Mouse (Mus musculus) NIH3T3 (cell line): ENCODE results near the gene Tmcc1.
"Not testable (repeated sequence)": the region's sequence is repeated elsewhere in the genome, so short reads cannot be mapped to it uniquely, and the experiment has no call there.

Experiments
- DNase-seq: peaks from one replicate; pipeline ENCODE4 v3.0.0-alpha.2; 2012; ENCODE audit warnings: low read depth

Gene Tmcc1

GRCm38 (mm10) chr6:116147386-116147785 is 45.9 kb downstream of the Tmcc1 start:
- no peak for DNase-seq

DNA sequence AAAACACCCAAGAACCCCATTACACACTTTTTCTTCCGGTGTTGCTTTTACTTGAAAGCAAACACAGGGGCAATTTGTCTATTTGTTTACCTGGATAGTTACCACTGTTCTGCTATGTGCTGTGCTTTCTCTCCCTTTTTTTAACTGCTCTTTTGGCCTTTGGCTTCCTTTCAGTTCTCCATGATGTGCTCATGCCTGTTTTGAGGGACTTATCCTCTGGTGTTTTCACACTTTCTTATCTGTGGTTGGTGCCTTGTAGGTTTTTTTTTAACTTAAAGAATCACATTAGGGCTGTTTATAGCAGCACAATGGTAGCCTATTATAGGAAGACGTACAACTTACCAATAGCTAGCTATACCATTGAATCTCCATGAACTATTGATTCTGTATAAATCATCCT is 51.6 kb downstream of the Tmcc1 start:
- DNase-seq, result no peak

DNA sequence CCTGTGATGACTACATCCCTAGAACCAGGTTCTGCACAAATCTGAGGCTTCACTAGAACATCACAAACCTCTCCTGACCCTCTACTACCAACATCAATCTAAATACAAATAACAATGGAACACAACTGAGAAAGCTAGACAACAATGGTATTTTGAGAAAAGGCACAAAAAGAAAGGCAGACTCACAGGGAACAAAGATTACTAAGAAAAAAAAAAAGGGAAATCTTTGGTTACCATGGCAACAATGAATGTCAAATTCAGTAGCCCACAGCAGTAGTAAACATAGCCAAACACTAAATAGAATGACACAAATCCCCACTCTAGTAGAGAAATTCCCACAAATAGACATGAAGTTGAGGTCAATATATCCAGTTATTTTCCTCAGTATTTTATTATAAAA is 52.5 kb downstream of the Tmcc1 start:
- DNase-seq, result no peak

GRCm38 (mm10) chr6:116139143-116139856 is 54.0 kb downstream of the Tmcc1 start:
- DNase-seq, result peak; percentile 30

DNA sequence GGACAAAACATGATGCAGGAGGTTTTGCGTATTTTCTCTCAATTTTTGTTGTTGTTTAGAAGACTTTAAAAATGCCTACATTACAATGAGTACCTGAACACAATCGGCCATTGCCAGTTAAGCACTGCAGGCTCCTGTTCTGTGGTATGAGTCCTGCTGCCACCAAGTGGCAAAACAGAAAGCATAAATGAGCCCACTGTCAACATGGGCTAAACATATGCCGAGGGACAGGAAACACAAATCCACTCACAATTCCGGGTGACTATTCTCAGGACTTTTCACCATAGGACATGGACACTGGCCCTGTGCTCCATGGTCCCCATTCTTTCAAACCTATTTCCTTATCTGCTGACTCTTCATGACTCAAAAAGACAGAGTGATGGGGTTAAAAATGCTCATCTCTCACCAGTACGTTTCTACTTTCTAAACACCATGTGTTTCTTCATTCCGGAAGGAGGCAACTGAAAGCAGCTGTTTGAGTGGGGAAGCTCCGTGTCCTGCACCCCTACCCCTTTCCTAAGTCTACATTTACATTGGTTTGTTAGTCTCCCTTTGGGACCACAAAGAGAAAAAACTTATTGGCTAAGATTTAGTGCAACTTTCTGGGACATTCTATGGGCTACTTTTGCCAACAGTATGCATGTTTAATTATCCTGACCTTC is 57.2 kb downstream of the Tmcc1 start:
- peak; percentile 24 for DNase-seq

GRCm38 (mm10) chr6:116133756-116134155 is 59.5 kb downstream of the Tmcc1 start:
- DNase-seq, result no peak

DNA sequence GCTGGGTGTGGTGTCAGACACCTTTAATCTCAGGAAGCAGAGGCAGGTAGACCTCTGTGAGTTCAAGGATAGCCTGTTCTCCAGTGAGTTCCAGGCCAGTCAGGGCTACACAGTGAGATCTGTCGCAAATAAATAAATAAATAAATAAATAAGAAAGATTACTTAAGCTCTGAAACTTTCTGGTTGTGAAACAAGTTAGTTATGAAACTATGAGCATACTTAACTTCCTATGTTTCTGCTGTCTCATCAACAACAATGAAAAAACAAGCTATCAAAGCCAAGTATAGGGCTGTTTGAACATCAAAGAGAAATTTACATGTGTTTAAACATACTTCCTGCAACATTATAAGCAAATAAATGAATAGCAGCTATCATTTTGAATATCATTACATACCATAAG is 61.5 kb downstream of the Tmcc1 start:
- no peak for DNase-seq

GRCm38 (mm10) chr6:116128710-116129109 is 64.6 kb downstream of the Tmcc1 start:
- DNase-seq, result peak; percentile 76

GRCm38 (mm10) chr6:116127918-116128443 is 65.3 kb downstream of the Tmcc1 start:
- DNase-seq, result peak; percentile 37

GRCm38 (mm10) chr6:116126577-116126976 is 66.7 kb downstream of the Tmcc1 start:
- no peak for DNase-seq

DNA sequence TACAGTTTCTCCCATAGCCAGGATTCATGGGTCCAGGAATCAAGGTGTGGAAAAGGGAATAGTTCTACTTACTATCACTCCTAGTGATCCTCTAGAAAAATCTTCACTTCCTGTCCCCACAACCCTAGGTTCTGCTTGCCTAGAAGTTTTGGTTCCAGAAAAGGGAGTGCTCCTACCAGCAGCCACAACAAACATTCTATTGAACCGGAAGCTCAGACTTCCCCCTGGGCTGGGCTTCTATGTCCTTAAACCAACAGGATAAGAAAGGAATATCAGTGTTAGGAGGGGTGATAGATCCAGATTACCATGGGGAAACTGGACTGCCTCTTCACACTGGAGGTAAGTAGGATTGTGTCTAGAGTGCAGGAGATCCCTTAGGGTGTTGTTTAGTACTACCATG is 70.4 kb downstream of the Tmcc1 start:
- no peak for DNase-seq

DNA sequence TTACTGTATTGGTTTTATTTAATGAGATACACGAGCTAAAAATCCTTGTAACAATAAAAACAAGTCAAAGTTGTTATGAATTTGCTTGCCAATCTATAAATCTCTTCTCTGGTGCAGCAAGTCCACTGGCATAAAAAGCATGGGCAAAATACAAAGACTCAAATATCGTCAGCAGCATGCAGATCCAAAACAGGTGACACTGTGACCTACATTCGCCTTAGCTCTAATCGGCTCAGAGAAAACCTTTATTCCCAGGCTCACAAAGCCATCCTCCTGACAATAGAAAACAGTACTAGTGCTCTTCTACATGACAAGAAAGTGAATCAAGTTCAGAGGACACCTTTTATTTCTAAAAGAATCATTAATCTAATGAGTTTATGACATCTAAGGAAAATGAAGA is 73.6 kb downstream of the Tmcc1 start:
- no peak for DNase-seq

DNA sequence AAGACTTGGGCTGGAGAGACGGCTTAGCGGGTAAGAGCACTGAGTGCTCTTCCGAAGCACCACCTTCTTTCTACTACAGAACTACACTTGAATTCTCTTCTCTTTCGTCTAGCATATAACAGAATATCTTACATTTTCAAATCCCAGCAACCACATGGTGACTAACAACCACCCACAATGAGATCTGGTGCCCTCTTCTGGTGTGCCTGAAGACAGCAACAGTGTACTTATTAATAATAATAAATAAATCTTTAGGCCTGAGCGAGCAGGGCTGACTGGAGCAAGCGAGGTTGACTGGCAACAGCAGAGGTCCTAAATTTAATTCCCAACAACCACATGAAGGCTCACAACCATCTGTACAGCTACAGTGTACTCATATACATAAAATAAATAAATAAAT is 76.7 kb downstream of the Tmcc1 start:
- DNase-seq, result not testable (repeated sequence)

GRCm38 (mm10) chr6:116110588-116110987 is 82.7 kb downstream of the Tmcc1 start:
- DNase-seq, result no peak

GRCm38 (mm10) chr6:116107471-116108358 is 85.6 kb downstream of the Tmcc1 start:
- peak; percentile 60 for DNase-seq

GRCm38 (mm10) chr6:116106967-116107470 is 86.3 kb downstream of the Tmcc1 start:
- peak; percentile 12 for DNase-seq

GRCm38 (mm10) chr6:116097579-116097978 is 95.7 kb downstream of the Tmcc1 start:
- no peak for DNase-seq

GRCm38 (mm10) chr6:116089402-116089801 is 103.9 kb downstream of the Tmcc1 start:
- DNase-seq, result no peak

DNA sequence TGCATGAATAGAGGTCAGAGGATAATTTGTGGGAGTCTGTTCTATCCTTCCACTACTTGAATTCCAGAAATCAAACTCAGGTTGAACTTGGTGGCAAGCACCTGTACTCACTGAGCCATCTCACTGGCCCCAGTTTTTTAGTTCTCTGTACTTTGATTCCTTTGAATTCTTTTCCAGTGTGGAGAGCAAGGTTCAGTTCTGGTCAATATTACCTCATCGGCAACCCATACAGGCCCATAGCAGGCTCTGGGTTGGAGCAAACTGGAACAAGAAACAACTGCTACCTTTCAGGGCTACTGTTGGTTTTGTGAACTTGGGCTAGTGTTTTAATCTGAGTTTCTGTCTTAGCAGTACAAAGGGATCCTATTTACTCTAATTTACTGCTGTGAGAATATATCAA is 107.2 kb downstream of the Tmcc1 start:
- no peak for DNase-seq

DNA sequence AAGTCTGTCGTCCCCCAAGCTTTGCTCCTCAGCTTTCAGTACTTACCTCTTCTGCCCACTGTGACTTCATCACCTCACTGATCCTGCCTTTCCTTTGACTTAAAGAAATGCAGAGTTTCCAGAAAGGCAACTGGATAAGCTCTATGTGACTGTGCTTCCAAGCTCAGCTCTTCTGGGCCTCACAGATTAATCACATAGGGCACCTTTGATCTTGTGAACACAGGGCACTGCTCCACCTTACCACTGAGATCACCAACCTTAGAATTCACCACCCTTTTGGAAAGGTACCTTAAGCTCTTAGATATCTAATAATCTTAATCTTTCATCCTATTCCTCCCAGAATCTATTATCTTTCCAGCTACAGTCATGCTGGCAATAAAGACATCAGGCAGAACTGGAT is 111.0 kb downstream of the Tmcc1 start:
- no peak for DNase-seq

DNA sequence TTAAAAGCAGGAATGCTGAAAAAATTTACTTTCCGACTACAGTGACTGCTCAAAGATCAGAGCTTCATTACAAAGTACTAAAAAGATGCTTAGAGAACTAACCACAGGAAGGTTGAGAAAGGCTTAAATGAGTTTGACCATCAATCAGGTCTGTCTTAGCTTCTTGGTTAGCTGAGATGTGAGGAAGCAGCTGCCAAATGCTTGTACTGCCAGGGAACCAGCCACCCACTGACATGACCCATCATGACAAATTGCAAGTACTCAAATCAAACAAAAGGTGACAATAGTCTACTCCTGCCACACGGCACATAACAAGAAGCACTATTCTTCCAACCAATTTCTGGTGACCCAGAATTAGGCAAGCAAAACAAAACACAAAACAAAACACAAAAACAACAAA is 111.9 kb downstream of the Tmcc1 start:
- DNase-seq, result no peak

- no peak for DNase-seq
Measured at GRCm38 (mm10) chr6:116080756-116081155, 112.5 kb downstream of the Tmcc1 start.
